ENCODE assay signal across 9 mouse cellular contexts in genomic region chr1:135312201-135312600, GRCm38 (mm10). TPM values are rescaled to one million over a fixed set of nuclear protein-coding genes. Genes with fewer than 3 reads are reported as not detected.
A peak's percentile ranks its signal among the peaks of the same experiment; 100 is the strongest.
DNase-seq lines count a peak whose midpoint lies in the region; ATAC-seq and TF ChIP-seq lines count a peak whose summit lies in the region.
"Had no signal": no experiment of that assay in that cellular context is flagged by ENCODE, and none has a peak within 500 bp of the region (broad histone marks: within the 10 kb centered on the region; RNA-seq: fewer than 3 reads in every experiment).

No protein-coding gene starts in this region.

- TF ChIP-seq CTCF in liver, adult 2 months (IDR thresholded peaks at IDR 0.05; ENCODE audit: low read depth, low read length) = no peak
- TF ChIP-seq CTCF in embryonic fibroblast, embryonic 13.5 days (IDR thresholded peaks at IDR 0.05; ENCODE audit: borderline replicate concordance, insufficient read depth, low read length) = no peak

- peaks cover 21% of the 10 kb centered on the region; the same call in 1 of the 2 replicates for H3K79me2 ChIP-seq in liver, adult 2 months (ENCODE audit: control insufficient read depth, insufficient read depth, low read length)

- H3K27ac ChIP-seq in liver, adult 2 months (replicated peaks; ENCODE audit: insufficient read depth, low read depth, low read length) = peak overlapping the region; percentile 44; the same call in 1 of the 2 replicates
- no peak overlapping the region for H3K27ac ChIP-seq in embryonic fibroblast, embryonic 13.5 days (ENCODE audit: insufficient read depth, low read length)
- no peak overlapping the region for H3K27ac ChIP-seq in limb, embryonic 10.5 days
- no peak overlapping the region for H3K27ac ChIP-seq in neural tube, embryonic 14.5 days (ENCODE audit: low read depth, low read length)

- H3K4me2 ChIP-seq in neural tube, embryonic 14.5 days (ENCODE audit: low read depth, low read length) = peak overlapping the region; percentile 93

- no peaks in the 10 kb centered on the region for H3K27me3 ChIP-seq in liver, adult 2 months (ENCODE audit: control insufficient read depth, insufficient read depth, low read length)
- no peaks in the 10 kb centered on the region for H3K27me3 ChIP-seq in limb, embryonic 10.5 days (ENCODE audit: low read depth, poor library complexity, severe bottlenecking)
- no peaks in the 10 kb centered on the region for H3K27me3 ChIP-seq in neural tube, embryonic 14.5 days (ENCODE audit: control insufficient read depth, insufficient read depth, low read length)

- peaks cover 16% of the 10 kb centered on the region for H3K36me3 ChIP-seq in liver, adult 2 months (ENCODE audit: control insufficient read depth, insufficient read depth, low read length)
- peaks cover 41% of the 10 kb centered on the region for H3K36me3 ChIP-seq in limb, embryonic 10.5 days
- H3K36me3 ChIP-seq in neural tube, embryonic 14.5 days (ENCODE audit: control insufficient read depth, insufficient read depth, low read length) = peaks cover 3% of the 10 kb centered on the region; the same call in 1 of the 2 replicates

- no peak overlapping the region for H3K9ac ChIP-seq in liver, adult 2 months (ENCODE audit: low read depth, low read length)
- no peak overlapping the region for H3K9ac ChIP-seq in neural tube, embryonic 14.5 days (replicated peaks; ENCODE audit: low read depth, low read length)

- DNase-seq in liver, adult 2 months (ENCODE audit: extremely low read depth, low read depth, low spot score) = peak; percentile 7
- DNase-seq in liver = no peak
- no peak for DNase-seq in limb, embryonic 10.5 days (ENCODE audit: low spot score)
- DNase-seq in left cerebral cortex, adult 9 months (ENCODE audit: low spot score in 2 of 2) = no peak
- no peak for DNase-seq in ovary, postnatal 36 days (ENCODE audit: low spot score)
- DNase-seq in thymus, postnatal 36 days = no peak

- no peak for ATAC-seq in neural tube, embryonic 14.5 days (ENCODE audit: low read depth)

- no peak for TF ChIP-seq POLR2A in liver, adult 2 months (IDR thresholded peaks at IDR 0.05; ENCODE audit: extremely low read depth, insufficient read depth, low read length)
- TF ChIP-seq POLR2A in embryonic fibroblast, embryonic 13.5 days (IDR thresholded peaks at IDR 0.05; ENCODE audit: low read depth, low read length) = no peak

- no peaks in the 10 kb centered on the region for H3K9me3 ChIP-seq in limb, embryonic 10.5 days (replicated peaks)
- H3K9me3 ChIP-seq in neural tube, embryonic 14.5 days (ENCODE audit: control insufficient read depth, low read length) = no peaks in the 10 kb centered on the region

- H3K4me1 ChIP-seq in liver, adult 2 months (ENCODE audit: control insufficient read depth, insufficient read depth, low read length) = peaks cover 9% of the 10 kb centered on the region
- H3K4me1 ChIP-seq in embryonic fibroblast, embryonic 13.5 days (ENCODE audit: control insufficient read depth, insufficient read depth, low read length) = peaks cover 3% of the 10 kb centered on the region; the same call in 1 of the 2 replicates
- peaks cover 14% of the 10 kb centered on the region for H3K4me1 ChIP-seq in limb, embryonic 10.5 days
- peaks cover 9% of the 10 kb centered on the region for H3K4me1 ChIP-seq in neural tube, embryonic 14.5 days (ENCODE audit: control insufficient read depth, insufficient read depth, low read length)

- H3K4me3 ChIP-seq in liver, adult 2 months (ENCODE audit: insufficient read depth, low read depth, low read length) = no peak overlapping the region
- peak overlapping the region; percentile 89 for H3K4me3 ChIP-seq in embryonic fibroblast, embryonic 13.5 days (ENCODE audit: insufficient read depth, low read length)
- H3K4me3 ChIP-seq in limb, embryonic 10.5 days = peak overlapping the region; percentile 94
- H3K4me3 ChIP-seq in neural tube, embryonic 14.5 days (ENCODE audit: low read depth, low read length) = 0 out of 2 replicates have a peak overlapping the region, but pooled peaks have one; percentile 91

- 55% methylated on average over 4 of the region's 4 CpGs for WGBS in liver, adult 2 months
- 94% methylated on average over 4 of the region's 4 CpGs for WGBS in limb, embryonic 10.5 days
- 89% methylated on average over 4 of the region's 4 CpGs for WGBS in neural tube, embryonic 14.5 days

RNA-seq across cellular contexts. Expression of gene Timm17a, which starts 1.4 kb away (rescaled TPM):
- 17.9 and 22.0 TPM in 2 replicates for total RNA-seq in liver, adult 2 months (2014; rRNA removed)
- polyA plus RNA-seq in liver, adult 2 months (2012; rRNA removed) = 27.9 and 34.3 TPM in 2 replicates
- 108 and 181 TPM in 2 replicates for polyA plus RNA-seq in embryonic fibroblast, embryonic 13.5 days (2011; ENCODE audit: insufficient read length, low read depth, missing spikeins)
- polyA plus RNA-seq in limb, embryonic 10.5 days (2016; fragmentation: Nextera tagmentation; extraction: Ambion mirVana) = 201 and 243 TPM in 2 replicates
- 160 and 161 TPM in 2 replicates for polyA plus RNA-seq in neural tube, embryonic 14.5 days (2014; fragmentation: Nextera tagmentation; extraction: Ambion mirVana)

RNA-seq across cellular contexts. Expression of gene Lmod1, which starts 12.4 kb away (rescaled TPM):
- total RNA-seq in liver, adult 2 months (2014; rRNA removed) = 0.09 and 0.13 TPM in 2 replicates
- 0.16 and 0.17 TPM in 2 replicates for polyA plus RNA-seq in liver, adult 2 months (2012; rRNA removed)
- 47.9 and 79.9 TPM in 2 replicates for polyA plus RNA-seq in embryonic fibroblast, embryonic 13.5 days (2011; ENCODE audit: insufficient read length, low read depth, missing spikeins)
- polyA plus RNA-seq in limb, embryonic 10.5 days (2016; fragmentation: Nextera tagmentation; extraction: Ambion mirVana) = 0.28 and 0.39 TPM in 2 replicates
- 0.17 TPM in 2 replicates for polyA plus RNA-seq in neural tube, embryonic 14.5 days (2014; fragmentation: Nextera tagmentation; extraction: Ambion mirVana)
- total RNA-seq: hematopoietic stem cell, adult 5-6 weeks had no signal

RNA-seq across cellular contexts. Expression of gene Rnpep, which starts 28.3 kb away (rescaled TPM):
- 18.7 and 20.2 TPM in 2 replicates for total RNA-seq in liver, adult 2 months (2014; rRNA removed)
- polyA plus RNA-seq in liver, adult 2 months (2012; rRNA removed) = 16.0 and 22.0 TPM in 2 replicates
- 49.3 and 58.6 TPM in 2 replicates for polyA plus RNA-seq in embryonic fibroblast, embryonic 13.5 days (2011; ENCODE audit: insufficient read length, low read depth, missing spikeins)
- polyA plus RNA-seq in limb, embryonic 10.5 days (2016; fragmentation: Nextera tagmentation; extraction: Ambion mirVana) = 103 and 113 TPM in 2 replicates
- polyA plus RNA-seq in neural tube, embryonic 14.5 days (2014; fragmentation: Nextera tagmentation; extraction: Ambion mirVana) = 89.5 and 107 TPM in 2 replicates

RNA-seq across cellular contexts. Expression of gene Elf3, which starts 53.8 kb away (rescaled TPM):
- total RNA-seq in liver, adult 2 months (2014; rRNA removed) = 0.13 and 0.18 TPM in 2 replicates
- 0.41 and 0.64 TPM in 2 replicates for polyA plus RNA-seq in liver, adult 2 months (2012; rRNA removed)
- polyA plus RNA-seq in embryonic fibroblast, embryonic 13.5 days (2011; ENCODE audit: insufficient read length, low read depth, missing spikeins) = not detected in 2 replicates
- 8.2 and 8.8 TPM in 2 replicates for polyA plus RNA-seq in limb, embryonic 10.5 days (2016; fragmentation: Nextera tagmentation; extraction: Ambion mirVana)
- polyA plus RNA-seq in neural tube, embryonic 14.5 days (2014; fragmentation: Nextera tagmentation; extraction: Ambion mirVana) = 0.27 and 0.35 TPM in 2 replicates
- total RNA-seq: hematopoietic stem cell, adult 5-6 weeks had no signal

Comparison
In these comparisons a context has a peak if more than half of its experiments do, and no peak if none do; other contexts are left out.
1. RNA of gene Lmod1, which starts 12.4 kb away (polyA plus RNA-seq): 47.9 to 79.9 TPM in embryonic fibroblast, embryonic 13.5 days; 0.28 to 0.39 TPM in limb, embryonic 10.5 days, 0.17 TPM in neural tube, embryonic 14.5 days and 0.16 to 0.17 TPM in liver, adult 2 months; every median in the first group is over 10 times any median in the second.